Mouse (Mus musculus) testis, postnatal 10 days (tissue): ENCODE measurements around the gene Tmem129.

Source experiments
- DNase-seq: peaks from one replicate; pipeline ENCODE4 v3.0.0; 2021; ENCODE audit warnings: low spot score

The Tmem129 gene

GRCm38 (mm10) chr5:33657787-33658663 lies at the start of gene Tmem129, which contains the start of gene Tacc3:
Gene Tmem129 (minus strand): TSS chr5:33658416.
Gene Tacc3 (plus strand): TSS chr5:33658128.
- DNase-seq, result peak; percentile 94

DNA sequence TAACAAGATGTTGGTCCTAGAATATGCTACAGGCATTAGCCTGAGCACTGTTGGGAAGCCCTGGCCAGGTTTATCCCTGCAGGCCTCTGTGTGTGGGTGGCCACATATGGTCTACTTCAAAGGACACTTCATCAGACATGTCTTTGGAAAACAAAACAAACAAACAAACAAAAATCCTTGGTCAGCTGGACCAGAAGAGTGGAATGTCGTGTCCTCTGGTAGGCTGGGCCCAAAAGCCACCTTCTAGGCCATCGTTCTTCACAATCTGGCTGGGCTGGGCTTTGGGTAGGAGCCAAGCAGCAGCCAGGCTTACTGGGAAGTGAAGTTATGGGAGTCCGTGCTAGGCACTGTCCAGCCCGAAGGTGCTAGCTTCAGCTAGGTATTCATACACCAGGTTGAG lies 48.9 kb upstream of the Tmem129 start:
- no peak for DNase-seq

DNA sequence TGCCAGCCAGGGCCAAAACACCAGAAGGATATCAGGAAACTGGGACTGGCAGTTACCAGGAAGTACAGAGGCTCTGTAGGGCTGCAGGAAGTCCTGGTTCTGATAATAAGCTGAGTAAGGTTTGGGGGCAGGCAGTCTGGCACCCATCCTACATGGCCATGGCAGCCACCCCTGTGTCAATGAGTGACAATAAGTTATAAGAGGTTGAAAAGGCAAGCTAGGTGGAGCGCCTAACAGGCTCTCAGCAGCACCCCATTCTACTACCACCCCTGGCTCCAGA lies 48.1 kb upstream of the Tmem129 start:
- no peak for DNase-seq

- DNase-seq, result no peak
Observed at GRCm38 (mm10) chr5:33705612-33706349, 47.6 kb upstream of the Tmem129 start.

DNA sequence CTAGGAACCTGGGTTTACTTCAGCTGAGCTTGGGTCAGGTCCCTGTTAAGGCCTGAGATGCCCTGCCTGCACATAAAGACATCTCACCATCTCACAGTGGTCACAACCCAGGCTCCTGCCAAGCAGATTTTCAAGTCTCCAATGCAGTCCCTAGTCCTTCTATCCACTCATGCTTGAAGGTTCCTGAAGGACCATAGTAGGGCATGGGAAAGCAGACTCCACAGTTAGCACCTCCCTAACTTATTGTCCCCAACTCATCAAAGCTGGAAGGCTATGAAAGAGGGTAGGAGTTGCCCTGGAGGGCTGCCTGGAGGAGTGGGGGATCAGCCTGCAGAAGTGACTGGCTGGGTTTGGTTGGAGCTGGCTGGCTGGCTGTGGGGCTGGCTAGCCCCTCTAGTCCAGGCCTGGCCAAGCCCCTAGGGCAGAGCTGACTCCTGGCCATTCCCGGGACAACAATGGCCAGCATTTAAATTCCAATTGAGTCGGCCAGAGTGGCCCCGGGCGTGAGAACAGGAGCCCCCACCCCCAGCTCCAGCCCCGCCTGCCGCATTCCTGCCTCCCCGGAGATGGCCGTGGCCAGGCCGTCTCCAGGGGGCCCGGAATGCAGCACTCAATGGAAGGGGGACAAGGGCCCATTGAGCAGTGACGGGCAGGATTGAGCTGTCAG lies 46.9 kb upstream of the Tmem129 start:
- no peak for DNase-seq

- no peak for DNase-seq
Observed at GRCm38 (mm10) chr5:33703999-33704398, 45.8 kb upstream of the Tmem129 start.

DNA sequence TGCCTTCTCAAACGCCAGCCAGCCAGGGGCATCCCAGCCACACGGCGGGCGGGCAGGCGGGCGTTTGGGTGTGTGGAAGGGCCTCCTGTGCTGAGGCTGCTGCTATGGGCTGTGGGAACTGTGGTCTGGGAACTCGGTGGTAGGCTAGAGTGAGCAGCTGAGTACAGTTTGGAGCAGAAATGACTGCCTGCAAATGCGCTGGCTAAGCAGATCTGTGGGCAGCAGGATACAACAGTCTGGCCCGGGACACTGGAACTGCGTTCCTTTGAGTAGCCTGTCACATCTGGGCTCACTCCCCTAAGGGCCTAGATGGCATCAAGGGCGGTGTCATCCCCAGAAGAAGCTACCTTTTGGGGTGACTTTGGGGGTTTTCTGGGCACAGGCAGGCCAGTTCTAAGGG lies 43.6 kb upstream of the Tmem129 start:
- DNase-seq, result no peak

- DNase-seq, result no peak
Observed at GRCm38 (mm10) chr5:33700010-33700409, 41.8 kb upstream of the Tmem129 start.

- DNase-seq, result no peak
Observed at GRCm38 (mm10) chr5:33698669-33699068, 40.5 kb upstream of the Tmem129 start.

DNA sequence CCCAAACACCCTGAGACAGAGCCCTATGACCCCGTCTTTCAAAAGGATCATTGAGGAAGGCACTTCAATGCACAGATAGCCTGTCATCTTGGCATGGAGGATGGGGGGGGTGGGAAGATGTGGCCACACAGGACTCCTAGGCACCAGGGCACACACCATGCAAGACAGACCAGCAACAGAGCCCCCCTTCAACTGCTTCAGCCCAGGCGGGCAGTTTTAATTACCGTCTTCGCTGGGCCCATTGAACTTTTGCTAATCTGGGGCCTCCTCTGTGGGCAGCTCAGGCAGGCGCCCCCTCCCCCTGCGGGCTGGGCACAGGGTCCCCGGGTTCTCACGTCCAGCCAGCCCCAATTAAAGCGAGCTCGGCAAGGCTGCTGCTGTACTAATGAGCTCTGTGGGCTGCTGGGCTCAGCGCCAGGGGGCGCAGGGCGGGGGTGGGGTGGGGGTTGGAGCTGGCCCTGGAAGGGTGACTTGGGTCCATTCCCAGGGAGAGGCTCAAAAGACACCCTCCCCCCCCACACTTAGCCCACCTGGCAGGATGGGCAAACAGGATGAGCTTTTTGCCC lies 39.8 kb upstream of the Tmem129 start:
- DNase-seq, result no peak

- no peak for DNase-seq
Observed at GRCm38 (mm10) chr5:33697534-33697933, 39.3 kb upstream of the Tmem129 start.

- DNase-seq, result no peak
Observed at GRCm38 (mm10) chr5:33696430-33696829, 38.2 kb upstream of the Tmem129 start.

- peak; percentile 68 for DNase-seq
Observed at GRCm38 (mm10) chr5:33695718-33696121, 37.5 kb upstream of the Tmem129 start.

GRCm38 (mm10) chr5:33694848-33695717 lies 36.9 kb upstream of the Tmem129 start:
- peak; percentile 68 for DNase-seq

DNA sequence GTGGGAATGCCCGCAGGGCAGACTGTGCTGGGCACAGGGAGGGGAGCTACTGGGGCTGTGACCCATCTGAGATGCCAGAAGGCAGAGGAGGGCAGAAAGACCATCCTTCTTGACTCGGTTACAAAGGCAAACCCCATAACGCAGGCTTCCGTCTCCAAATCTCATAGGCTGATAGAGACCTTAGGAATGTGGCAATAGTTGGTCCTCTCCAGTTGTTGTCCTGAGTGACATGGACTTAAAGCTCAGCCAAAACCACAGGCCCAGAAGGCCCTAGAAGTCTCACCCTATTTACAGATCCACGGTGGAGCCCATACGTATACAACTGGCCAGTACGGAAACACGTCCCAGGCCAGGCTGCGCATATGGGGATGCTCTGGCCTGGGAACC lies 36.2 kb upstream of the Tmem129 start:
- no peak for DNase-seq

- no peak for DNase-seq
Observed at GRCm38 (mm10) chr5:33692393-33692792, 34.2 kb upstream of the Tmem129 start.

DNA sequence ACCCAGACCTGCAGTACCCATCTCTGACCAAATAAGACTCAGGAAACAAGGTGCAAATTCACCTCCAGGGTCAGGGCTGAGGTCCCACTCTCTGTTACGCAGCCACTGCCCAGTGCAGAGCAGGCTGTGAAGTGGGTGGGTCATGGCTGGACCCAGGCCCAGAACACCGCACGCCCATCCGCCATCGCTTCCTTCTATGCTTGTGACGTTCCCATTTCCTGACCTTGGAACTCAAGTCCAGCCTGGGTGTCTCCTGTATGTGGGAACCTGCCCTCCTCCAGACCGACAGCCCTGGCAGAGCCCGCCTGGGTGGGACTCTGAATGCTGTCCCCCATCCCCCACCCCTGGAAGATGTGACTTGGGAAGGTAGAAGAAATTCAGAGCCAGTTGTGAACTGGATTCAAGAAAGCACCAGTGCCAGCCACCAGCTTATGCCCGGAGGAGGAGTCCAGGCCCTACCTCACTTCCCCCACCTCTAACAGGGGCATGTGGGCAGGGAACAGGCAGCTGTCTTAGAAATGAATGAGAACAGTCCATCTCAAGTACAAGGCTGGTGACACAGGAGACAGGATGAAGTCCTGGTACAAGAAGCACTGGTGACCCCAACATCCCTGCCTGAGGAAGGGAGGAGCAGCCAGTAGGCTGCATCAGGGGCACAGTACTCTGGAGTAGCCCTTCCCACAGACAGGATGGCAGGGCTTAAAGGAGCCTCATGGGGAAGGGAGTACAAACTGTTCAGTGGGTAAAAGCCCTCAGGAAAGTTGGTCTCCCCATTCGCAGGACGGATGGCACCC lies 31.8 kb upstream of the Tmem129 start:
- no peak for DNase-seq

- DNase-seq, result no peak
Observed at GRCm38 (mm10) chr5:33689221-33689844, 31.1 kb upstream of the Tmem129 start.

- no peak for DNase-seq
Observed at GRCm38 (mm10) chr5:33688278-33689220, 30.3 kb upstream of the Tmem129 start.
